Mouse (Mus musculus) kidney, embryonic 16.5 days (tissue): Measurements from ENCODE around the gene Mtfp1. TPM values are rescaled to one million over a fixed set of nuclear protein-coding genes. Genes with fewer than 3 reads are reported as not detected.
"Not testable (repeated sequence)": the region's sequence is repeated elsewhere in the genome, so short reads cannot be mapped to it uniquely, and the experiment has no call there.

ENCODE experiments used
- ATAC-seq: fragments of 200-750 bp; cut with Nextera tagmentation; 2 replicates; pipeline ENCODE4 v1.8.0; 2017; ENCODE audit warnings: moderate TSS enrichment; ENCODE audit not compliant: low FRiP score, low TSS enrichment
- H3K27ac ChIP-seq: fragments of 300-500 bp; sonication (generic); 2 replicates; pipeline ENCODE4 v1.5.1; 2014; ENCODE audit warnings: low read length
- H3K27me3 ChIP-seq: fragments of 300-500 bp; sonication (generic); 2 replicates; pipeline ENCODE4 v1.6.1; 2014; ENCODE audit warnings: low read length, control low read depth, mixed read lengths; ENCODE audit not compliant: insufficient read depth
- H3K36me3 ChIP-seq: fragments of 300-500 bp; sonication (generic); 2 replicates; pipeline ENCODE4 v1.6.1; 2014; ENCODE audit warnings: low read length, control low read depth, mixed read lengths; ENCODE audit not compliant: insufficient read depth
- H3K4me1 ChIP-seq: fragments of 300-500 bp; sonication (generic); 2 replicates; pipeline ENCODE4 v1.6.1; 2014; ENCODE audit warnings: low read length, control low read depth, mixed read lengths; ENCODE audit not compliant: insufficient read depth
- H3K4me2 ChIP-seq: fragments of 300-500 bp; sonication (generic); replicated peaks from 2 replicates; pipeline ENCODE4 v1.6.1; 2014; ENCODE audit warnings: low read depth, low read length
- H3K4me3 ChIP-seq: fragments of 300-500 bp; sonication (generic); 2 replicates; pipeline ENCODE4 v1.5.1; 2014; ENCODE audit warnings: mild to moderate bottlenecking, low read length
- H3K9ac ChIP-seq: fragments of 300-500 bp; sonication (generic); replicated peaks from 2 replicates; pipeline ENCODE4 v1.6.1; 2014; ENCODE audit warnings: low read length
- H3K9me3 ChIP-seq: fragments of 300-500 bp; sonication (generic); 2 replicates; pipeline ENCODE4 v1.6.1; 2016; ENCODE audit warnings: low read length, control low read depth
- WGBS: fragments of 180-500 bp; shearing (Covaris S2); extraction: QIAGEN DNeasy Blood & Tissue Kit; methylation state at CpG from one replicate; pipeline ENCODE4 v1.1.7; 2014; 5-methylcytosine and 5-hydroxymethylcytosine counted together
- polyA plus RNA-seq: library from polyadenylated mRNA; unstranded; fragments of >200 nt; fragmentation: Nextera tagmentation; extraction: Ambion mirVana; gene quantifications from 2 replicates; pipeline ENCODE4 v1.2.1, GENCODE M21; 2015

The Mtfp1 gene
- polyA plus RNA-seq, 1 experiment from 2014 or later = 20.1 TPM

GRCm38 (mm10) chr11:4115407-4115806 lies 20.2 kb upstream of the Mtfp1 start:
- Histone ChIP-seq H3K9me3 (no peaks in the 10 kb centered on the region), H3K4me2 (no peak overlapping the region), H3K4me3 (no peak overlapping the region), H3K4me1 (peaks cover 9% of the 10 kb centered on the region; the same call in 1 of the 2 replicates), H3K9ac (no peak overlapping the region), H3K27ac (no peak overlapping the region), H3K36me3 (no peaks in the 10 kb centered on the region), H3K27me3 (peaks cover 9% of the 10 kb centered on the region; the same call in 1 of the 2 replicates)
- ATAC-seq = no peak
- 90% methylated on average over 4 of the region's 4 CpGs for WGBS

- H3K36me3 ChIP-seq, H3K4me1 ChIP-seq, ATAC-seq, H3K4me2 ChIP-seq, H3K9me3 ChIP-seq, H3K4me3 ChIP-seq, H3K27me3 ChIP-seq, H3K9ac ChIP-seq, H3K27ac ChIP-seq: not testable (repeated sequence)
- 78% methylated on average over 6 of the region's 6 CpGs for WGBS
Observed at GRCm38 (mm10) chr11:4114541-4114940, 19.3 kb upstream of the Mtfp1 start.

GRCm38 (mm10) chr11:4113970-4114369 lies 18.7 kb upstream of the Mtfp1 start:
- Histone ChIP-seq H3K4me2 (no peak overlapping the region), H3K27me3 (peaks cover 1% of the 10 kb centered on the region; the same call in 1 of the 2 replicates), H3K4me3 (no peak overlapping the region), H3K9ac (no peak overlapping the region), H3K9me3 (no peaks in the 10 kb centered on the region), H3K4me1 (peaks cover 9% of the 10 kb centered on the region; the same call in 1 of the 2 replicates), H3K36me3 (no peaks in the 10 kb centered on the region), H3K27ac (no peak overlapping the region)
- WGBS = 86% methylated on average over 6 of the region's 6 CpGs
- ATAC-seq = no peak

GRCm38 (mm10) chr11:4113496-4113895 lies 18.3 kb upstream of the Mtfp1 start:
- H3K4me3 ChIP-seq = no peak overlapping the region
- peaks cover 9% of the 10 kb centered on the region; the same call in 1 of the 2 replicates for H3K4me1 ChIP-seq
- H3K9me3 ChIP-seq = no peaks in the 10 kb centered on the region
- H3K4me2 ChIP-seq = no peak overlapping the region
- 86% methylated on average over 4 of the region's 4 CpGs for WGBS
- H3K27ac ChIP-seq = no peak overlapping the region
- H3K9ac ChIP-seq = no peak overlapping the region
- H3K36me3 ChIP-seq = no peaks in the 10 kb centered on the region
- H3K27me3 ChIP-seq = no peaks in the 10 kb centered on the region
- ATAC-seq = no peak

- Histone ChIP-seq H3K9ac (no peak overlapping the region), H3K27me3 (no peaks in the 10 kb centered on the region), H3K4me3 (no peak overlapping the region), H3K4me1 (peaks cover 5% of the 10 kb centered on the region; the same call in 1 of the 2 replicates), H3K9me3 (no peaks in the 10 kb centered on the region), H3K27ac (no peak overlapping the region), H3K4me2 (no peak overlapping the region), H3K36me3 (no peaks in the 10 kb centered on the region)
- no peak for ATAC-seq
- WGBS = 49% methylated on average over 6 of the region's 6 CpGs
Observed at GRCm38 (mm10) chr11:4112861-4113260, 17.6 kb upstream of the Mtfp1 start.

GRCm38 (mm10) chr11:4112033-4112432 lies 16.8 kb upstream of the Mtfp1 start:
- H3K4me1 ChIP-seq = no peaks in the 10 kb centered on the region
- 91% methylated on average over 4 of the region's 4 CpGs for WGBS
- no peak overlapping the region for H3K9ac ChIP-seq
- no peak for ATAC-seq
- no peaks in the 10 kb centered on the region for H3K27me3 ChIP-seq
- H3K27ac ChIP-seq = no peak overlapping the region
- no peak overlapping the region for H3K4me3 ChIP-seq
- no peak overlapping the region for H3K4me2 ChIP-seq
- H3K9me3 ChIP-seq = no peaks in the 10 kb centered on the region
- no peaks in the 10 kb centered on the region for H3K36me3 ChIP-seq

- no peaks in the 10 kb centered on the region for H3K36me3 ChIP-seq
- no peak overlapping the region for H3K27ac ChIP-seq
- no peak overlapping the region for H3K4me3 ChIP-seq
- no peaks in the 10 kb centered on the region for H3K27me3 ChIP-seq
- no peak for ATAC-seq
- WGBS = 69% methylated on average over 7 of the region's 7 CpGs
- no peaks in the 10 kb centered on the region for H3K4me1 ChIP-seq
- H3K4me2 ChIP-seq = no peak overlapping the region
- no peaks in the 10 kb centered on the region for H3K9me3 ChIP-seq
- H3K9ac ChIP-seq = no peak overlapping the region
Observed at GRCm38 (mm10) chr11:4108691-4109090, 13.4 kb upstream of the Mtfp1 start.

GRCm38 (mm10) chr11:4107901-4108300 lies 12.7 kb upstream of the Mtfp1 start:
- H3K9me3 ChIP-seq, H3K4me3 ChIP-seq, H3K4me1 ChIP-seq, H3K27ac ChIP-seq, H3K36me3 ChIP-seq, H3K4me2 ChIP-seq, H3K9ac ChIP-seq, H3K27me3 ChIP-seq, ATAC-seq: not testable (repeated sequence)
- 95% methylated on average over 3 of the region's 6 CpGs for WGBS

- WGBS = 27% methylated on average over 6 of the region's 6 CpGs
- H3K4me3 ChIP-seq = no peak overlapping the region
- no peak for ATAC-seq
- no peaks in the 10 kb centered on the region for H3K4me1 ChIP-seq
- no peaks in the 10 kb centered on the region for H3K27me3 ChIP-seq
- no peaks in the 10 kb centered on the region for H3K36me3 ChIP-seq
- H3K4me2 ChIP-seq = no peak overlapping the region
- no peak overlapping the region for H3K27ac ChIP-seq
- no peak overlapping the region for H3K9ac ChIP-seq
- no peaks in the 10 kb centered on the region for H3K9me3 ChIP-seq
Observed at GRCm38 (mm10) chr11:4105444-4105843, 10.2 kb upstream of the Mtfp1 start.

GRCm38 (mm10) chr11:4104989-4105388 lies 9.7 kb upstream of the Mtfp1 start:
- no peak overlapping the region for H3K4me2 ChIP-seq
- H3K36me3 ChIP-seq = no peaks in the 10 kb centered on the region
- ATAC-seq = no peak
- 62% methylated on average over 5 of the region's 5 CpGs for WGBS
- no peak overlapping the region for H3K9ac ChIP-seq
- no peaks in the 10 kb centered on the region for H3K27me3 ChIP-seq
- no peak overlapping the region for H3K27ac ChIP-seq
- no peaks in the 10 kb centered on the region for H3K4me1 ChIP-seq
- H3K4me3 ChIP-seq = no peak overlapping the region
- H3K9me3 ChIP-seq = no peaks in the 10 kb centered on the region
